Mouse (Mus musculus) testis, adult 2 months (tissue): ENCODE data around the gene Csnk2b.

Source experiments
- CTCF ChIP-seq: fragments of 200-500 bp; IDR thresholded peaks from 2 replicates; pipeline ENCODE4 v1.5.1; 2012; ENCODE audit warnings: low read depth, mild to moderate bottlenecking, inconsistent platforms, low read length, moderate library complexity; ENCODE audit not compliant: control insufficient read depth, insufficient read depth, insufficient replicate concordance
- POLR2A ChIP-seq: fragments of 200-500 bp; IDR thresholded peaks from 2 replicates; pipeline ENCODE4 v1.6.1; 2012; ENCODE audit warnings: low read depth, mild to moderate bottlenecking, inconsistent platforms, low read length, moderate library complexity; ENCODE audit not compliant: control insufficient read depth

- no peak for TF ChIP-seq CTCF
- TF ChIP-seq POLR2A = no peak
Measured at GRCm38 (mm10) chr17:35163326-35164081, 41.7 kb upstream of the Csnk2b start.
